Mouse (Mus musculus) megakaryocyte, embryonic 14.5 days (primary cell): ENCODE data around the gene Rab25.

Source experiments
- FLI1 ChIP-seq: IDR thresholded peaks from 2 replicates; pipeline ENCODE4 v1.6.1; 2012; ENCODE audit warnings: low read length, inconsistent platforms, mixed read lengths
- GATA1 ChIP-seq: IDR thresholded peaks from 3 replicates; pipeline ENCODE4 v1.6.1; 2012; ENCODE audit warnings: mixed read lengths, low read length, inconsistent platforms, borderline replicate concordance

DNA sequence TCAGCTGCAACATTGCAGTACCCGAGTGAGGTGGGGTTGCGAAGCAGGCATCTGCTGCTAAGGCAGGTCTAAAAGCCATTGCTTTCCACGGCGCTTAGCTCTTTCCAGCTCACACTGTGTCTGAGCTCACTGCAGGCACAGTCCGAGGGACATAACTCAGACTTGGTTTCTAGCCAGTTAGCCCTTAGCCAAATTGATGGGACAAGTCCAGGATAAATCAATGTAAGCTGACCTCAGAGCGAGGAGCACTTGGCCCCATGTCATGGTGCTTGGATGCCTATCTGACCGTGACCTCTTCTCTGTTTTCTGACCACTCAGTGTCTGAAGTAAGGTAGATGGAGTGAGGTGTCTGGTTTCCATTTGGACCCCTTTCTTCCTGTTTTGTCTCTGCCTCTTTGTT is 15.9 kb upstream of the Rab25 start:
- TF ChIP-seq GATA1 (no peak), FLI1 (no peak)
